Mouse (Mus musculus) adipocyte (in vitro differentiated cells): ENCODE measurements around the gene March5.
"Not testable (repeated sequence)": the region's sequence is repeated elsewhere in the genome, so short reads cannot be mapped to it uniquely, and the experiment has no call there.

Experiments used
- DNase-seq: peaks from one replicate; pipeline ENCODE4 v3.0.0-alpha.2; 2016; ENCODE audit warnings: low spot score

Gene March5

DNA sequence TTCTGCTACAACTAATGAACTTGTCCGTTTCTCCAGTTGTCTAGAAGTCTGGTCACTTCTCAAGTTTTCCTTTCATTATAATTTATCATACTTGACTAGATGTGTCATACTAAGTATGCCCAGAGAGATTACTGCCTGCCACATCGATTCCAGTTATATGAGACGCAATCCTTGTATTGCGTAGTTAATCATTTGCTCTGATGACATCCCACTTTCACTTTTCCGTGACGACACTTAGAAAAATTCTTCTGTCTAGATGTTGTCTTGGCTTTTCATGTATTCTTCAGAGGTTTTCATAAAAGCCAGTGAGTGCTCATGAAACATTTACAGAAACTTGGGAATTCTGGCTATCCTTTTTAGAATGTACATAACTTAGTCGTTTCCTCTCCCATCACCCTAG, 1.6 kb downstream of the March5 start:
- peak; percentile 59 for DNase-seq

- DNase-seq: peak; percentile 56
Measured at GRCm38 (mm10) chr19:37209467-37210128, 2.3 kb downstream of the March5 start.

DNA sequence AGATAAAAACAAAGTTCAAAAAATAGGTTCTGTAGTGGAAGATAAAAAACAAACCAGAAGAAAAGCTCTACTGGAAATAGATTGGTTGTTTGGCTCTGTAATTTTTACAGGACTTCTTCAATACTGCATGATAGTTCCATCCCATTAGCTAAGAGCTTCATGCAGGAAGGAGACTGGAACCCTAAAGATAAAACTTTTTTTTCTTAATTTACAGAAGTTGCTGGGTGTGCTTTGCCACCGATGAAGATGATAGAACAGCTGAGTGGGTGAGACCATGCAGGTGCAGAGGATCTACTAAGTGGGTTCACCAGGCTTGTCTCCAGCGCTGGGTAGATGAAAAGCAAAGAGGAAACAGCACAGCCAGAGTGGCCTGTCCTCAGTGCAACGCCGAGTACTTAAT, 3.1 kb downstream of the March5 start:
- DNase-seq: no peak

- peak; percentile 72 for DNase-seq
Measured at GRCm38 (mm10) chr19:37211416-37211815, 4.1 kb downstream of the March5 start.

DNA sequence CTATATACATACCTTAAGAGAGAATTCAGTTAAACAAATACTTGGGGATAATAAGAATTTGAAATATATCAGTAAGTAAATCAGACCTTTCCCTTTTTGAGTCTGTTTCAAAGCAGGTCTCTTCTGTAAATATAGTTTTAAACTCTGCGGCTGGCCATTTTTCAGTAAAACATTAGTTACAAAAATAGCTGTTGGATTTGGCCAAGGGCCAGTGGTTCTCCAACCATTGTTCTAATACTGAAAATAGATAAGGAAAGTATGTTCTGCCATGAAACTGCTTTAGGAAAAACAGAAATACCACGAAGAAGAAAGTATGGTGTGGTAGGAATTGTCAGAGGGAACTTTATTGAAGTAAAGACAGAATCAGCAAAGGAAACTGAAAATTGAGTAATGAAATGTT, 7.4 kb downstream of the March5 start:
- DNase-seq: peak; percentile 62

DNA sequence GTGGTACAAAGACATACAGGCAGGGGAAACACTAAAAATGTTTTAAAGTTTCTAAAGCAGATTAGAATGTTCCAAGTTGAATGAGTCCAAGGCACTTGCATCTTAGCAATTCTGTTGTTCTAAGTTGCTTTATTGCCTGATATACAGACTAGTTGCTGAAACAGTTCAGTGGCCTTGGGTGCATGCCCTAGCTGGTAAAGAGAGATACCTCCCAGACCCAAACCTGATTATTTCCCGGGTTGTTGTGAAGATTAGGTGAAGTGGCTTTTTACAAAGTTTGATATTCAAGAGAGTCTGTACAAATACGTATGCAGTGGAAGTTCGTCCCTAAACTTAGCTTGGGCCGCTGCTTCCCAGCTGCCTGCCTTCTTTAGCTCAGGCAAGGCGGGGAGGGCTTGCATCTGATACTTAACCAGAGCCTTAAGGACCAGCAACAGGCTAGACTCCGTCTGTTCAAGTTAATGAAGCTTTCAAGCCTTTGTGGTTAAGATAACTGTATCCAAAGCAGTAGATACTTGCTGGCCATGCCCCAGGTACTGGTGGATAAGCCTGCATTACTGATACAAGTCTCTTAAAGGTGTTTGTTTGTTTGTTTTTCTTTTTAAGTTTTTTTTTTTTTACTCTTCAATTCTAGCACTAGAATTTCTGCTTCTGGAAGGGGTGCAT, 18.0 kb downstream of the March5 start:
- no peak for DNase-seq

- not testable (repeated sequence) for DNase-seq
Measured at GRCm38 (mm10) chr19:37232598-37232997, 25.3 kb downstream of the March5 start.

DNA sequence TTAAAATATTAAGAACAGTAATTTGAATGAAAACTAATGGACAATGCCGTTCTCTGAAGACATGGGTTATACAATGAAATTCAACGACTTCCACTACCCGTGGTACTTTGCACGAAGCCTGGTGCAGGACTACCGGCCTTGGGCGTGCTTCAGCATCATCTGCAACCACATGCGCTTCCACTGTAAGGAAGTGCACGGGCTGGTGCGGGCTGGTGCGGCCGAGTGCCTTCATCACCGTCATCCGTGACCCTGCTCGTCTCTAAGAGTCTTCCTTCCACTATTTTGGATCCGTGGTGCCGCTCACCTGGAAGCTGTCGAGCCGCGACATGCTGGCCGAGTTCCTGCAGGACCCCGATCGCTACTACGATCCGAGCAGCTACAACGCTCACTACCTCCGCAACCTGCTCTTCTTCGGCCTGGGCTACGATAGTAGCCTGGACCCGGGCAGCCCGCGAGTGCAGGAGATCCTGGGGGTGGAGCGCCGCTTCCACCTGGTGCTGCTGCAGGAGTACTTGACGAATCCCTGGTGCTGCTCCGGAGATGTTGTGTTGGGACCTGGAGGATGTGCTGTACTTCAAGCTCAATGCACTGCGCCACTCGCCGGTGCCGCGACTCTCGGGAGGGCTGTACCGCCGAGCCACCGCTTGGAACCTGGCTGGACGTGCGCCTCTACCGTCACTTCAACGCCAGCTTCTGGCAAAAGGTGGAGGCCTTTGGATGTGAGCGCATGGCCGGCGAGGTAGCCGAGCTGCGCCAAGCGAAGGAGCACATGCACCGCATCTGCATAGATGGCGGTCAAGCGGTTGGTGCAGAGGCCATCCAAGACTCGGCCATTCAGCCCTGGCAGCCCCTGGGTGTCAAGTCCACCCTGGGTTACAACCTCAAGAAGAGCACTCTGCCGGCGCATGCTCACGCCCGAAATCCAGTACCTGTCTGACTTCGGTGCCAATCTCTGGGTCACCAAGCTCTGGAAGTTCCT, 26.5 kb downstream of the March5 start:
- no peak for DNase-seq

DNA sequence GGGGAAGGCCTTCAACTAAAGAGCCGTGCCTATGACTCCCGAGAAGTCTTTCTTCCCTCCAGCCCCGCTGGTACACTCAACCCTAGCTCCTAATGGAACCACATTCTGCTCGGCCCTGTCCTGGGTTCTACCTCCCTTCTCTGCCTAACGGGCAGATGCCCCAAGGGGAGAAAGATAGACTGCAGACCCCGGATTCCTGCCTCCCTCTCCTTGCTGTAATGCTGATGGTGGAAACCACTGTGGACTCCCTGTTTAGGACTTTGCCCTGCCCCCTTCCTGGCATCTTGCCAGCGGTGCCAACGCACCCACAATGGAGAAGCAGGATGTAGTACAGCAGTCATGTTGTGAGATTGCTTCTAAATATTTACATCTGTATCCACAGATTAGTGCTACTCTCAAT, 28.5 kb downstream of the March5 start:
- no peak for DNase-seq

GRCm38 (mm10) chr19:37237306-37237705, 30.0 kb downstream of the March5 start:
- DNase-seq: no peak

GRCm38 (mm10) chr19:37237712-37238437, 30.5 kb downstream of the March5 start:
- no peak for DNase-seq

DNA sequence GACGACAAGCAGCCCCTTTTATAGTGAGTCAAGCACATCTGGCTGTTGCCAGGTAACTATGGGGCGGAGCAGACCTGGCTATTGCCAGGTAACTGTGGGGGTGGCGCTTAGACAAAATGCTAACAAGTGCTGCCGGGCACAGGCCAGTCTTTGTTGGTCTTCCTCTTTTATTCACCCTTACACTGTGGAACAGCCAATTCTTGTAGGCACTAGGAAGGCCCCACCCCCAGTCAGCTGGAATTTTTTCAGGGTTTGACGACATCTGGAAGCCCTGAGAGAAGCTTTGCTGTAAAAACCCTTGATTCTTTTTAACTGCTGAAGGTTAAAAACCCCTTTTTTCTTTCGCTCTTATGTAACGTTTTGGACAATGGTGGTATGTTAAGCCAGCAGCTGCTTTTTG, 31.3 kb downstream of the March5 start:
- DNase-seq: no peak

DNA sequence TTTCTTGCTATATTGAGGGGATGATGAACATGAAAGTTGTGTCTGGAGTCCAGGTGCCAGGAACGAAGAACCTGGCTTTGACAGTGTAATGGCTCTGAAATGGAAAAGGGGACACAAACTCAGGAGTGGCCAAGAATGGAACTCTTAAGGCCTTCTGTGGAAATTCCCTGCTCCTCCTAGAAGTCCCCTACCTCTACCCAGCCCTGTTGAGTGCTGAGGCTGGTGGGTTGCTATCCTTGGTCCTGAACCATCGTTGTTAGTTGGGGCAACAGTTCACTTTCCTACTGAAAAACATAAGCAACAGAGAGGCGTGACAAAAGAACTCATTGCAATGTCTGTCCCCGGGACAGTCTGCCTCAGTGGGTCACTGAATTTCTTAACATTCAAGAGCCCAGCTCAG, 31.8 kb downstream of the March5 start:
- peak; percentile 84 for DNase-seq

DNA sequence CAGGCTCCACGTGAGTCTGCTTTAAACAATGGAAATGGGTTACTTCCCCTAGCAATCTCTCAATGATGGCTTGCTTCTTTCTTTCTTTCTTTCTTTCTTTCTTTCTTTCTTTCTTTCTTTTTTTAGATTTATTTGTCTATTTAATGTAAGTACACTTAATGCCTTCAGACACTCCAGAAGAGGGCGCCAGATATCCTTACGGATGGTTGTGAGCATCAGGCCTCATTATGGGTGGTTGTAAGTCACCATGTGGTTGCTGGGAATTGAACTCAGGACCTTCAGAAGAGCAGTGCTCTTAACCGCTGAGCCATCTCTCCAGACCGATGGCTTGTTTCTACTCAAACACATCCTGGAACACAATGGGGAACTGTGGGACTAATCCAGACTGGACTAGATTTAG, 33.9 kb downstream of the March5 start:
- DNase-seq: no peak

- no peak for DNase-seq
Measured at GRCm38 (mm10) chr19:37242707-37243106, 35.4 kb downstream of the March5 start.

DNA sequence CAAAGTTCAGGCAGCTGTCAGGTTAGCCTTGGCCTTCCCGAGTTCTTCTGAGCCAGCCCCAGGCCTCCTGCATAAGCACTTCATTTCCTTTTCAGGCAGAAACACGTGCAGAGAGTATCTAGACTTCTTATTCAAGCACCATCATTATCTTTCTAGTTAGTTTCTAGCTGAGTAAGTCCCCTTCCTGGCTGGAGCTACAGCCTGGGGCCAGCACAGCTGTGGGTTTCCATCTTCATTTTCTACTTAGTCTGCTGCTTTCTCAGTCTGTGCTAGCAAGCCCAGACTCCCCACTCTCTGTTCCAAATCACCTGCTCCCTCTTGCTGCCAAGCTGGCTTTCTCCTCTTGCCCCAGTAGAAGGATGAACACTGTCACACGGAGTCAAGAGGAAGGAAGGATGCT, 39.5 kb downstream of the March5 start:
- no peak for DNase-seq

DNA sequence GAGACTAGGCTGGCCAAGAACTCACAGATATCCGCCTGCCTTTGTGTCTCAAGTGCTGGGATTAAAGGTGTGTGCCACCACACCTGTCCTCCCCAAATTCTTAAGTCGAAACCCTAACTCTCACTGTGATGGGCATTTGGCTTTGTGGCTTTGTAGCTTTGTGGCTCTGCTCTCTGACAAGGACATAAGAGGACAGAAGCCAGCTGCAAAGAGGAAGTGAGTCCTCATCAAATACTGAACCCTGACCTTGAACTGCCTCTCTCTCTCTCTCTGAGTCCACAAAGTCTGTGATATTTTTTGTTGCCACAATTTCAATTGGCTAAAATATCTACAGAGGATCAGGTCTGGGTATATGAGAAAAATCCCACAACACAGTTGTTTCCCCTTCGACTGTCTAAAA, 40.9 kb downstream of the March5 start:
- DNase-seq: no peak

- DNase-seq: no peak
Measured at GRCm38 (mm10) chr19:37252104-37252503, 44.8 kb downstream of the March5 start.

- peak; percentile 26 for DNase-seq
Measured at GRCm38 (mm10) chr19:37255321-37255720, 48.0 kb downstream of the March5 start.

- DNase-seq: peak; percentile 49
Measured at GRCm38 (mm10) chr19:37262389-37262788, 55.0 kb downstream of the March5 start.

DNA sequence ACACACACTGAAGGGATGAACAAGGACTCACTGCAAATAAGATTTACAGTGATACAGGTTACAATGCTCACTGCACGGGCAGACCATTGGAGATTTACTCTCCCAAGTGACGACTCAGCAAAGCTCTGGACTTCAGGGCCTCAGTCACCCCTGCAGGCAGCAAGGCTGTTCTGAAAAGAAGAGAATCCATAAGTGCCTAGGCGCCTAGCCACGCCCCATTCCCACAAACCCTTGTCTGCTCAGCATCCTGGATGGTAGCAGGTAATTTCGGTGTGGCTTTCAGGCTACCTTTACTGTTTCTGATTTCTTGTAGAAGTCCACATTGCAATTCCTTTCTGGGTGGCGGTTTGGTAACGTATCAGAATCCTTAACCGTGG, 56.2 kb downstream of the March5 start:
- no peak for DNase-seq
